Mouse (Mus musculus) forebrain, postnatal 0 days (tissue): ENCODE data around the gene 1700123O20Rik. TPM values are rescaled to one million over a fixed set of nuclear protein-coding genes. Genes with fewer than 3 reads are reported as not detected.

ENCODE experiments used
- ATAC-seq: fragments of 200-750 bp; cut with Nextera tagmentation; 2 replicates; pipeline ENCODE4 v1.8.0; 2017; ENCODE audit warnings: mild to moderate bottlenecking, moderate library complexity
- DNase-seq: peaks from one replicate; pipeline ENCODE4 v3.0.0-alpha.2; 2015
- H3K27ac ChIP-seq: fragments of 300-500 bp; sonication (generic); 2 replicates; pipeline ENCODE4 v1.5.1; 2014; ENCODE audit warnings: low read depth, mild to moderate bottlenecking, antibody characterized with exemption, low read length, moderate library complexity, mixed read lengths
- H3K27me3 ChIP-seq: fragments of 300-500 bp; sonication (generic); 2 replicates; pipeline ENCODE4 v1.6.1; 2014; ENCODE audit warnings: mild to moderate bottlenecking, low read length, mixed read lengths; ENCODE audit not compliant: insufficient read depth
- H3K36me3 ChIP-seq: fragments of 300-500 bp; sonication (generic); 2 replicates; pipeline ENCODE4 v1.6.1; 2014; ENCODE audit warnings: mild to moderate bottlenecking, moderate library complexity; ENCODE audit not compliant: insufficient read depth
- H3K4me1 ChIP-seq: fragments of 300-500 bp; sonication (generic); 2 replicates; pipeline ENCODE4 v1.6.1; 2014; ENCODE audit warnings: antibody characterized with exemption; ENCODE audit not compliant: insufficient read depth
- H3K4me2 ChIP-seq: fragments of 300-500 bp; sonication (generic); 2 replicates; pipeline ENCODE4 v1.6.1; 2014; ENCODE audit warnings: low read depth, mild to moderate bottlenecking, moderate library complexity
- H3K4me3 ChIP-seq: fragments of 300-500 bp; sonication (generic); 2 replicates; pipeline ENCODE4 v1.5.1; 2014; ENCODE audit warnings: low read depth, low read length, mixed read lengths
- H3K9ac ChIP-seq: fragments of 300-500 bp; sonication (generic); 2 replicates; pipeline ENCODE4 v1.6.1; 2014; ENCODE audit warnings: mild to moderate bottlenecking
- H3K9me3 ChIP-seq: fragments of 300-500 bp; sonication (generic); 2 replicates; pipeline ENCODE4 v1.6.1; 2016; ENCODE audit warnings: low read length
- CTCF ChIP-seq: sonication (generic); IDR thresholded peaks from 2 replicates; pipeline ENCODE4 v1.5.1; 2016; ENCODE audit warnings: antibody characterized with exemption, control low read depth, low read depth
- WGBS: fragments of 180-500 bp; shearing (Covaris S2); extraction: QIAGEN DNeasy Blood & Tissue Kit; methylation state at CpG from one replicate; pipeline ENCODE4 v1.1.7; 2014; 5-methylcytosine and 5-hydroxymethylcytosine counted together
- polyA plus RNA-seq: library from polyadenylated mRNA; unstranded; fragments of >200 nt; fragmentation: Nextera tagmentation; extraction: Ambion mirVana; gene quantifications from 2 replicates; pipeline ENCODE4 v1.2.1, GENCODE M21; 2015
- total RNA-seq: library from RNA; depleted of rRNA; stranded (reverse); fragments of >200 nt; gene quantifications from 2 replicates; pipeline ENCODE4 v1.2.3, GENCODE M21; 2014

Gene 1700123O20Rik
- total and polyA plus RNA-seq, 2 experiments from 2014 or later = 32.0 to 66.6 TPM

- no peak overlapping the region; the same call in 1 of the 2 replicates for H3K27ac ChIP-seq
- peak; percentile 43 for DNase-seq
- H3K4me3 ChIP-seq = no peak overlapping the region
These were observed 43.6 kb upstream of the 1700123O20Rik start for GRCm38 (mm10) chr14:54642224-54642944.

GRCm38 (mm10) chr14:54643011-54643410 is 43.0 kb upstream of the 1700123O20Rik start:
- no peak overlapping the region for H3K4me2 ChIP-seq
- H3K4me1 ChIP-seq = peaks cover 4% of the 10 kb centered on the region; the same call in 1 of the 2 replicates
- no peak overlapping the region for H3K4me3 ChIP-seq
- H3K27ac ChIP-seq = no peak overlapping the region
- no peak for TF ChIP-seq CTCF
- DNase-seq = peak; percentile 30
- H3K36me3 ChIP-seq = peaks cover 58% of the 10 kb centered on the region
- no peaks in the 10 kb centered on the region for H3K9me3 ChIP-seq
- no peak for ATAC-seq
- no peak overlapping the region for H3K9ac ChIP-seq
- H3K27me3 ChIP-seq = no peaks in the 10 kb centered on the region
- WGBS = 82% methylated on average over 2 of the region's 2 CpGs

More at GRCm38 (mm10) chr14:54642224-54642944, 43.6 kb upstream of the 1700123O20Rik start:
- WGBS = 77% methylated on average over 25 of the region's 25 CpGs
- no peak for TF ChIP-seq CTCF
- Histone ChIP-seq H3K9ac (no peak overlapping the region), H3K9me3 (no peaks in the 10 kb centered on the region), H3K36me3 (peaks cover 57% of the 10 kb centered on the region), H3K4me2 (no peak overlapping the region), H3K4me1 (peaks cover 4% of the 10 kb centered on the region; the same call in 1 of the 2 replicates), H3K27me3 (no peaks in the 10 kb centered on the region)
- ATAC-seq = no peak

- DNase-seq (no peak), ATAC-seq (no peak)
- peaks cover 68% of the 10 kb centered on the region for H3K36me3 ChIP-seq
- WGBS = 91% methylated on average over 9 of the region's 9 CpGs
- no peak overlapping the region for H3K27ac ChIP-seq
- peaks cover 4% of the 10 kb centered on the region; the same call in 1 of the 2 replicates for H3K4me1 ChIP-seq
- H3K4me2 ChIP-seq = no peak overlapping the region
- TF ChIP-seq CTCF = no peak
- no peaks in the 10 kb centered on the region for H3K27me3 ChIP-seq
- no peak overlapping the region for H3K4me3 ChIP-seq
- no peak overlapping the region for H3K9ac ChIP-seq
- no peaks in the 10 kb centered on the region for H3K9me3 ChIP-seq
These were observed 41.7 kb upstream of the 1700123O20Rik start for GRCm38 (mm10) chr14:54644294-54644693.

GRCm38 (mm10) chr14:54646455-54646854 is 39.6 kb upstream of the 1700123O20Rik start:
- H3K4me2 ChIP-seq = no peak overlapping the region
- H3K9me3 ChIP-seq = no peaks in the 10 kb centered on the region
- no peak overlapping the region for H3K27ac ChIP-seq
- H3K27me3 ChIP-seq = no peaks in the 10 kb centered on the region
- H3K36me3 ChIP-seq = peaks cover 84% of the 10 kb centered on the region
- DNase-seq = no peak
- WGBS = 94% methylated on average over 17 of the region's 17 CpGs
- TF ChIP-seq CTCF = no peak
- H3K9ac ChIP-seq = no peak overlapping the region
- H3K4me3 ChIP-seq = no peak overlapping the region
- ATAC-seq = no peak
- 0 out of 2 replicates have a peak, but pooled peaks cover 1% of the 10 kb centered on the region for H3K4me1 ChIP-seq

GRCm38 (mm10) chr14:54646898-54647636 is 38.9 kb upstream of the 1700123O20Rik start:
- Histone ChIP-seq H3K9me3 (no peaks in the 10 kb centered on the region), H3K4me1 (peaks cover 7% of the 10 kb centered on the region), H3K27me3 (no peaks in the 10 kb centered on the region), H3K9ac (no peak overlapping the region), H3K4me2 (no peak overlapping the region), H3K36me3 (peaks cover 86% of the 10 kb centered on the region), H3K4me3 (no peak overlapping the region), H3K27ac (no peak overlapping the region)
- DNase-seq (peak; percentile 22), ATAC-seq (no peak)
- peak; percentile 59 for TF ChIP-seq CTCF
- 91% methylated on average over 8 of the region's 8 CpGs for WGBS

- DNase-seq (no peak), ATAC-seq (no peak)
- Histone ChIP-seq H3K9ac (no peak overlapping the region), H3K27ac (no peak overlapping the region), H3K4me1 (peaks cover 14% of the 10 kb centered on the region), H3K9me3 (no peaks in the 10 kb centered on the region), H3K4me2 (no peak overlapping the region), H3K36me3 (peaks cover 78% of the 10 kb centered on the region), H3K27me3 (no peaks in the 10 kb centered on the region), H3K4me3 (no peak overlapping the region)
- TF ChIP-seq CTCF = no peak
- 70% methylated on average over 4 of the region's 4 CpGs for WGBS
These were observed 38.1 kb upstream of the 1700123O20Rik start for GRCm38 (mm10) chr14:54647900-54648299.
